Mouse (Mus musculus) small intestine, adult 2 months (tissue): ENCODE results near the gene Kcnip1. TPM values are rescaled to one million over a fixed set of nuclear protein-coding genes. Genes with fewer than 3 reads are reported as not detected.

Experiments
- H3K27ac ChIP-seq: fragments of 200-500 bp; 2 replicates; pipeline ENCODE4 v1.5.1; 2012; ENCODE audit warnings: low read depth, low read length, control low read depth, inconsistent platforms; ENCODE audit not compliant: insufficient read depth
- H3K27me3 ChIP-seq: fragments of 200-500 bp; 2 replicates; pipeline ENCODE4 v1.6.1; 2012; ENCODE audit warnings: mild to moderate bottlenecking, moderate library complexity, low read length, inconsistent platforms; ENCODE audit not compliant: control insufficient read depth, insufficient read depth
- H3K36me3 ChIP-seq: fragments of 200-500 bp; 2 replicates; pipeline ENCODE4 v1.6.1; 2012; ENCODE audit warnings: mild to moderate bottlenecking, low read length, control low read depth, inconsistent platforms; ENCODE audit not compliant: control insufficient read depth, insufficient read depth
- H3K4me1 ChIP-seq: fragments of 200-500 bp; 2 replicates; pipeline ENCODE4 v1.6.1; 2012; ENCODE audit warnings: low read length, inconsistent platforms, mixed read lengths; ENCODE audit not compliant: control insufficient read depth, insufficient read depth, insufficient read length
- H3K4me3 ChIP-seq: fragments of 200-500 bp; 2 replicates; pipeline ENCODE4 v1.5.1; 2012; ENCODE audit warnings: low read depth, mild to moderate bottlenecking, control low read depth, inconsistent platforms, low read length, moderate library complexity
- CTCF ChIP-seq: fragments of 200-500 bp; IDR thresholded peaks from 2 replicates; pipeline ENCODE4 v1.5.1; 2012; ENCODE audit warnings: low read depth, mild to moderate bottlenecking, control low read depth, inconsistent platforms, low read length, moderate library complexity, mixed read lengths; ENCODE audit not compliant: insufficient replicate concordance, insufficient read length; ENCODE audit errors: extremely low read depth
- POLR2A ChIP-seq: fragments of 200-500 bp; IDR thresholded peaks from 2 replicates; pipeline ENCODE4 v1.6.1; 2012; ENCODE audit warnings: low read depth, mild to moderate bottlenecking, control low read depth, inconsistent platforms, low read length, moderate library complexity
- WGBS: fragments of 180-500 bp; shearing (Covaris S2); methylation state at CpG from one replicate; pipeline ENCODE4 v1.1.7; 2018; 5-methylcytosine and 5-hydroxymethylcytosine counted together
- polyA plus RNA-seq: library from polyadenylated mRNA; depleted of rRNA; stranded (reverse); fragments of >200 nt; gene quantifications from 2 replicates; pipeline ENCODE4 v1.2.3, GENCODE M21; 2012

Gene Kcnip1
- polyA plus RNA-seq, 1 experiment: 0.08 TPM

DNA sequence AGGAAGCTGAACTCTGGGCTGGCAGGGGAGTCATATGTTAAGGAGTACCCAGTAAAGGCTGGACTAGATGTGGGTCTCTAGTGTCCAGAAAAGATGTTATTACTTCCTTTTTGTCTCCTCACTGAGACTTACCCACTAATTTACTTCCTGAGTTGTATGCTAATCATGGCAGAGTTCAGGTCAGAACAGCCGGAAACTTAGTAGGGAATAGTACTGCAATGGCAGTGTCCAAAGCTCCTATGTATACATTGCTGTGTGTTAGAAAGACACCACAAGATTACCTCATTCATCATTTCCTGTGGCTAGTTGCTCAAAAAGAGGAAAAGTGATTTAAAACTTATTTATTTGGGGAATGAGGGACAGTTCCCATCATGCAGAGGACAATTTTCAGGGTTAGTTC, 32.1 kb upstream of the Kcnip1 start:
- Histone ChIP-seq H3K4me1 (no peaks in the 10 kb centered on the region), H3K27me3 (no peaks in the 10 kb centered on the region), H3K4me3 (no peak overlapping the region), H3K36me3 (no peaks in the 10 kb centered on the region), H3K27ac (no peak overlapping the region)
- no peak for TF ChIP-seq POLR2A
- TF ChIP-seq CTCF: no peak
- 82% methylated on average over 1 of the region's 1 CpGs for WGBS

DNA sequence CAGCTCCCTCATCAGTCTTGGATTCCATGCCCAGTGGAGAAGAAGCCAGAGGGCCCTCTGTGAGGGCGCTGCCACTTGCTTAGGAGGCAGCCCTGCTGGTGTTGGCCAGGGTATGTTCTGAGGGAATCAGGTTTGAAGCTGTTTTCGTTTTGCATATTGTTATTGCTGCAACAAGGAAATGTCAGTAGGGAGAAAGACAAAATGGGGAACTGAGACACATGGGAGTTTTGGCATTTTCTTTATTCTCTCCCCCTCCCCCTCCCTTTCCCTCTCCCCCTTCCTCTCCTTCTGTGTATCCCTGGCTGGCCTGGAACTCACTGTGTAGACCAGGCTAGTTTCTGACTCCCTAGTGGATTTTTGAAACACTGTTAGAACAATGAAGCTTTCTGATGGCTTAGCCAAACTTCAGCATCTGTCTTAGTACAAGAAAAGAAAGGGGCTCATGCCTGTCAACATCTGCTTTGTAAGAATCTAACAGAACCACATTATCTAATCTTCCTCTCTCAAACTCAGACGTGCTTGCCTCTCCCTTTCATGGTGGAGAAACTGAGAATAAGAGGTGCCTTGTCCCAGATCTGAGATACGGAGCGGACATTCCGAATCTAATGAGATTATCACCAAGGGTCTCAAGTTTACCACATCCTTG, 19.2 kb upstream of the Kcnip1 start:
- no peaks in the 10 kb centered on the region for H3K27me3 ChIP-seq
- no peak for TF ChIP-seq CTCF
- TF ChIP-seq POLR2A: no peak
- 70% methylated on average over 6 of the region's 6 CpGs for WGBS
- no peak overlapping the region; the same call in 1 of the 2 replicates for H3K27ac ChIP-seq
- H3K4me3 ChIP-seq: no peak overlapping the region
- H3K4me1 ChIP-seq: 0 out of 2 replicates have a peak, but pooled peaks cover 5% of the 10 kb centered on the region
- no peaks in the 10 kb centered on the region for H3K36me3 ChIP-seq

DNA sequence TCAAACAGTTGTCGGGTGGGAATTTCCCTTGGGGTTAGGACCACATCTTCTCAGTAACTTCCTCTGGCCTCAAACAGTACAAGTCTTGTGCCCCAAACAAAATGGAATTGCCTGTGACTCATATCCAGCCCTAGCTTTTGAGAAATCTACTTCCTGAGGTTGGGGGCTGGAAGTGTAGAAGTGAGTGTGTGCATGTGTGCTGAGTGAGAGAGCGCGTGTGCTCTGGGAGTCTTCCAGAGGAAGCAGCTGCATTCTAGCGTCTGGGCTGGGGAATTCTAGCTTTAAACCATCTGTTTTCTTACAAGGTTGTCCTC, 17.9 kb upstream of the Kcnip1 start:
- TF ChIP-seq POLR2A: no peak
- TF ChIP-seq CTCF: no peak
- Histone ChIP-seq H3K27me3 (no peaks in the 10 kb centered on the region), H3K4me1 (0 out of 2 replicates have a peak, but pooled peaks cover 5% of the 10 kb centered on the region), H3K27ac (no peak overlapping the region), H3K36me3 (no peaks in the 10 kb centered on the region), H3K4me3 (no peak overlapping the region)
- WGBS: 54% methylated on average over 4 of the region's 4 CpGs

DNA sequence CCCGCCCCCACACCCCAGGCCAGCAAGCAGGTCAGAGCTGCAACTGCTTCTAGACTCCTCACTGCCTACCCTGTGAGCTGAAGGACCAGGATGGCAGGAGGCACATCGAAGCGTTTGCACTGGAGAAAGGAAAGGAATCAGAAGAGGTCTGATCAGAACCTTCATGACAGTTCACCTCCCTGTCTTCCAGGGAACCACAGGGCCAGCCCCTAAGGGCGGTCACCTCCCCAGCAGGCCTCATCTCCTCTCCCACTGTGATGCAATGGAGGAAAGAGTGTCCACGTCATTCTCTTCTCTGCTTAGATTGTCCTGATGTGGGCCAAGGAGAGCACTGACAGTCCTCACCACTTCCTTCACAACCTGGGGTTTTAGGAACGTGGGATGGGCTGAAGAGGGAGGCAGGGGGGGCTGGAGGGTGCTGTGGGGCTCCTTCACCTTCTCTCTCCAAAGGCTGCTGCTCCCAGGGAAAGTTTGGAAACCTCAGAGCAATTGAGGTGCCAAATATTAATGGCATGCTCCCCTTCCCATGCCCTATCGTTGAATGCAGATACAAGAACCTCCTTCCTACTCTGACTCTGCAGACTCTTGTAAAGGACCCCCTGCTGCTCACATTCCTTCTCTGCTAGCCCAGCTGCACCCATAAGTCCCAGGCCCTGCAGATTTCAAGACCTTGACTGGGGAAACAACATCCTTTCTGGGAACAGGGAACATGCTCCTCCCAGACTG, 17.3 kb upstream of the Kcnip1 start:
- 58% methylated on average over 7 of the region's 7 CpGs for WGBS
- peak overlapping the region; percentile 57 for H3K27ac ChIP-seq
- TF ChIP-seq CTCF: no peak
- no peak for TF ChIP-seq POLR2A
- H3K27me3 ChIP-seq: no peaks in the 10 kb centered on the region
- no peak overlapping the region for H3K4me3 ChIP-seq
- H3K4me1 ChIP-seq: 0 out of 2 replicates have a peak, but pooled peaks cover 5% of the 10 kb centered on the region
- no peaks in the 10 kb centered on the region for H3K36me3 ChIP-seq

DNA sequence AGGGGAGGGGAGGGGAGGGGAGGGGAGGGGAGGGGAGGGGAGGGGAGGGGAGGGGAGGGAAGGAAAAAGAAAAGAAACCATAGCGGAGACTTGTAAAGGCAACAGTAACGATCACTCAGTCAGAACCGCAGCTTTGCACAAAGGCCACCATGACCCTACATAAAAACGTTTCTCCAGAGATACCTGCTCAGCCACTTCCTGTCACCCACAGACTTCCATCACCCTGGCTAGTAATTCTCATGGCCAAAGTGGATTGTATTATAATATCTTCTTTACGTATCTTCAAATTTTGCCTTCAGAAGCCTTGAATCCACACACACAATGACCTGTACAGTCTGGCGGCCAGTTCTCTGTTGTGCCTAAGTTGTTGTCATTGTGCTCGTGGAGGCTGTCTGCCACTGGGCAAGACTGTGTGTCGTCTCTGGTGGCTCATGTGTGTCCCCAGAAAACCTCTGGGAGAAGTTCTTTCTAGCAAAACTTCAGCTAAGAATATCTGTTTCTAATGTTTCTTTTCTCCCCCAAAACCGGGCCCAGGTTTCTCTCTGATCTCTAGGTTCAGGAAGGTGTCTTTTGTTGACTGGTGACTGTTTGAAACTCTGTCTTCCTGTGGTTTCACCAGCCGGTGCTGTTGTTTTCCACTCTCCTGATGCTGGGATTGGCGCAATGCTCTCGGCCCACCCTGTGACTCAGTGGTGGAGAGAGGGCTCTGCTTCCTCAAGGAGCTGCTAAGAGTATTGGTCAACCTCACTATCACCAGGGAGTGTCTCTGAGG, 16.6 kb upstream of the Kcnip1 start:
- H3K27me3 ChIP-seq: no peaks in the 10 kb centered on the region
- peak overlapping the region; percentile 57 for H3K27ac ChIP-seq
- no peak overlapping the region for H3K4me3 ChIP-seq
- TF ChIP-seq CTCF: no peak
- no peak for TF ChIP-seq POLR2A
- H3K36me3 ChIP-seq: no peaks in the 10 kb centered on the region
- H3K4me1 ChIP-seq: 0 out of 2 replicates have a peak, but pooled peaks cover 5% of the 10 kb centered on the region
- 74% methylated on average over 10 of the region's 12 CpGs for WGBS

DNA sequence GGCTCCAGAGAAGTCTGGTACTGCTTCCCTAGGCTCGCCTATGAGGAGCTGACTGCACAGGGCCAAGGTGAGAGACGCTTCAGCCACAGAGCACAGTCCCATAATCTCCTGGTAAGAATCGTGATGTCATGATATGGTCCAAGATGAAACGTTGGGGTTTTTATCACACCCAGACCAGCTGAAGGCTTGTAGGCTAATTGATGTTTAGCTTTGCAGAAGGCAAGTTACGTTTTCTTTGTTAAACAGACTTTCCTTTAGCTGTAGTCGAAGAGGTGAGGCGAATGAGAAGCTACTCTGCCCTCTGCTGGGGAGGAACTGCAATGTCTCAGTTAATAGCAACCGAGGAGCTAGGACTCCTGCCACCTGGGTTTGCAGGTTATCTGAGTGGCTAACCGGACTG, 15.8 kb upstream of the Kcnip1 start:
- Histone ChIP-seq H3K4me3 (peak overlapping the region; percentile 37), H3K4me1 (0 out of 2 replicates have a peak, but pooled peaks cover 5% of the 10 kb centered on the region), H3K27me3 (no peaks in the 10 kb centered on the region), H3K27ac (peak overlapping the region; percentile 78), H3K36me3 (no peaks in the 10 kb centered on the region)
- TF ChIP-seq CTCF (peak; percentile 39; the same call in 1 of the 2 replicates), POLR2A (no peak)
- 30% methylated on average over 9 of the region's 9 CpGs for WGBS

DNA sequence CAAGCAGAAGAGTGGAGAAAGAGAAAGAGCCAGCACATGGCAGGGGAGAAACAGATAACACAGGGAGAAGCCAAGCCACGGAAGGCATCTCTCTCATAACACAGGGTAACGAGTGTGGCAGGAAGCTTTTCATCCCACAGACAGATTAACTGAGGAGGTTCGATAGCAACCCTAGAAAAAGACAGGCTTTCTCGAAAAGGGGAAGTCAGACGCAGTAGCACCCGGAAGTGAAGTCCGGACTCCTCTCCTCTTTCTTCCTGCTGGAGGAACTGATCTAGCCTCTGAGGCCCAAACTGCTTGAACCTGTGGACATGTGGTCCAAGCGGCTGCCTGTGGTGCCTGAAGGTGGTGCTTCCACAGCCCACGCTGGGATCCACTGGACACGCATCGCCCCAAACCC, 15.3 kb upstream of the Kcnip1 start:
- H3K36me3 ChIP-seq: no peaks in the 10 kb centered on the region
- 0 out of 2 replicates have a peak, but pooled peaks cover 5% of the 10 kb centered on the region for H3K4me1 ChIP-seq
- TF ChIP-seq POLR2A (no peak), CTCF (no peak)
- WGBS: 70% methylated on average over 11 of the region's 11 CpGs
- no peaks in the 10 kb centered on the region for H3K27me3 ChIP-seq
- peak overlapping the region; percentile 37 for H3K4me3 ChIP-seq
- H3K27ac ChIP-seq: peak overlapping the region; percentile 78
